Mouse (Mus musculus): ENCODE results near the gene Srm.

Gene Srm

GRCm38 (mm10) chr4:148601871-148602270 is 10.6 kb downstream of the Srm start:
- DNase-seq (ENCODE audit: low read depth, low spot score): no peak

- DNase-seq (ENCODE audit: low read depth, low spot score): no peak
Observed at GRCm38 (mm10) chr4:148602357-148603120, 11.2 kb downstream of the Srm start, which contains the start of gene Masp2. Gene Masp2 (plus strand): TSS chr4:148602554.

GRCm38 (mm10) chr4:148603376-148604139 is 12.3 kb downstream of the Srm start:
- peak; percentile 63 for DNase-seq (ENCODE audit: low read depth, low spot score)

GRCm38 (mm10) chr4:148604141-148604540 is 12.8 kb downstream of the Srm start:
- no peak for DNase-seq (ENCODE audit: low read depth, low spot score)

GRCm38 (mm10) chr4:148604541-148605165 is 13.3 kb downstream of the Srm start:
- peak; percentile 86 for DNase-seq (ENCODE audit: low read depth, low spot score)

- peak; percentile 89 for DNase-seq (ENCODE audit: low read depth, low spot score)
Observed at GRCm38 (mm10) chr4:148607758-148608157, 16.5 kb downstream of the Srm start.

GRCm38 (mm10) chr4:148609805-148610204 is 18.5 kb downstream of the Srm start:
- DNase-seq (ENCODE audit: low read depth, low spot score): no peak

- no peak for DNase-seq (ENCODE audit: low read depth, low spot score)
Observed at GRCm38 (mm10) chr4:148610631-148611364, 19.5 kb downstream of the Srm start.

- DNase-seq (ENCODE audit: low read depth, low spot score): no peak
Observed at GRCm38 (mm10) chr4:148612557-148612956, 21.3 kb downstream of the Srm start.

- DNase-seq (ENCODE audit: low read depth, low spot score): peak; percentile 68
Observed at GRCm38 (mm10) chr4:148613738-148614137, 22.4 kb downstream of the Srm start.

GRCm38 (mm10) chr4:148619805-148620204 is 28.5 kb downstream of the Srm start:
- no peak for DNase-seq (ENCODE audit: low read depth, low spot score)

GRCm38 (mm10) chr4:148620718-148621117 is 29.4 kb downstream of the Srm start:
- no peak for DNase-seq (ENCODE audit: low read depth, low spot score)

- no peak for DNase-seq (ENCODE audit: low read depth, low spot score)
Observed at GRCm38 (mm10) chr4:148622485-148622884, 31.2 kb downstream of the Srm start.

GRCm38 (mm10) chr4:148623609-148624008 is 32.3 kb downstream of the Srm start:
- DNase-seq (ENCODE audit: low read depth, low spot score): peak; percentile 62

GRCm38 (mm10) chr4:148625010-148625409 is 33.7 kb downstream of the Srm start:
- DNase-seq (ENCODE audit: low read depth, low spot score): peak; percentile 65

GRCm38 (mm10) chr4:148625756-148626622 is 34.7 kb downstream of the Srm start:
- peak; percentile 80 for DNase-seq (ENCODE audit: low read depth, low spot score)

GRCm38 (mm10) chr4:148626623-148627185 is 35.4 kb downstream of the Srm start, which contains the start of gene Tardbp:
Gene Tardbp (minus strand): TSS chr4:148627019.
- peak; percentile 98 for DNase-seq (ENCODE audit: low read depth, low spot score)

GRCm38 (mm10) chr4:148627246-148627645 is 35.9 kb downstream of the Srm start:
- no peak for DNase-seq (ENCODE audit: low read depth, low spot score)

- DNase-seq (ENCODE audit: low read depth, low spot score): no peak
Observed at GRCm38 (mm10) chr4:148632013-148632692, 40.9 kb downstream of the Srm start.

Data from ZHBTc4 (cell line).